Mouse (Mus musculus): ENCODE data around the gene 6330409D20Rik.

- no peak for TF ChIP-seq EP300 (IDR thresholded peaks at IDR 0.05)
- no peak for TF ChIP-seq CTCF (IDR thresholded peaks at IDR 0.05)
Measured at GRCm38 (mm10) chr2:32768661-32769285, 28.0 kb upstream of the 6330409D20Rik start.
